Mouse (Mus musculus) midbrain, embryonic 13.5 days (tissue): Measurements from ENCODE around the gene Stard13. TPM values are rescaled to one million over a fixed set of nuclear protein-coding genes. Genes with fewer than 3 reads are reported as not detected.

Source experiments
- ATAC-seq: fragments of 200-750 bp; cut with Nextera tagmentation; 2 replicates; pipeline ENCODE4 v1.8.0; 2017; ENCODE audit warnings: mild to moderate bottlenecking, moderate TSS enrichment, moderate library complexity
- H3K27ac ChIP-seq: fragments of 300-500 bp; sonication (generic); 2 replicates; pipeline ENCODE4 v1.5.1; 2015; ENCODE audit warnings: inconsistent platforms, mild to moderate bottlenecking, moderate library complexity
- H3K27me3 ChIP-seq: fragments of 300-500 bp; sonication (generic); 2 replicates; pipeline ENCODE4 v1.6.1; 2015; ENCODE audit warnings: mild to moderate bottlenecking, inconsistent platforms
- H3K36me3 ChIP-seq: fragments of 300-500 bp; sonication (generic); 2 replicates; pipeline ENCODE4 v1.6.1; 2015; ENCODE audit warnings: mild to moderate bottlenecking, inconsistent platforms
- H3K4me1 ChIP-seq: fragments of 300-500 bp; sonication (generic); replicated peaks from 2 replicates; pipeline ENCODE4 v1.6.1; 2015; ENCODE audit warnings: inconsistent platforms
- H3K4me2 ChIP-seq: fragments of 300-500 bp; sonication (generic); replicated peaks from 2 replicates; pipeline ENCODE4 v1.6.1; 2015; ENCODE audit warnings: moderate library complexity, mild to moderate bottlenecking, inconsistent platforms
- H3K4me3 ChIP-seq: fragments of 300-500 bp; sonication (generic); replicated peaks from 2 replicates; pipeline ENCODE4 v1.5.1; 2015; ENCODE audit warnings: mild to moderate bottlenecking, inconsistent platforms
- H3K9ac ChIP-seq: fragments of 300-500 bp; sonication (generic); replicated peaks from 2 replicates; pipeline ENCODE4 v1.6.1; 2015; ENCODE audit warnings: mild to moderate bottlenecking, inconsistent platforms
- H3K9me3 ChIP-seq: fragments of 300-500 bp; sonication (generic); 2 replicates; pipeline ENCODE4 v1.6.1; 2016; ENCODE audit warnings: mild to moderate bottlenecking, inconsistent platforms
- WGBS: fragments of 180-500 bp; shearing (Covaris S2); methylation state at CpG from one replicate; pipeline ENCODE4 v1.1.7; 2015; 5-methylcytosine and 5-hydroxymethylcytosine counted together
- polyA plus RNA-seq: library from polyadenylated mRNA; unstranded; fragments of >200 nt; fragmentation: Nextera tagmentation; extraction: Ambion mirVana; gene quantifications from 2 replicates; pipeline ENCODE4 v1.2.1, GENCODE M21; 2015

Stard13 gene
- polyA plus RNA-seq, 1 experiment from 2014 or later: 3.9 TPM

DNA sequence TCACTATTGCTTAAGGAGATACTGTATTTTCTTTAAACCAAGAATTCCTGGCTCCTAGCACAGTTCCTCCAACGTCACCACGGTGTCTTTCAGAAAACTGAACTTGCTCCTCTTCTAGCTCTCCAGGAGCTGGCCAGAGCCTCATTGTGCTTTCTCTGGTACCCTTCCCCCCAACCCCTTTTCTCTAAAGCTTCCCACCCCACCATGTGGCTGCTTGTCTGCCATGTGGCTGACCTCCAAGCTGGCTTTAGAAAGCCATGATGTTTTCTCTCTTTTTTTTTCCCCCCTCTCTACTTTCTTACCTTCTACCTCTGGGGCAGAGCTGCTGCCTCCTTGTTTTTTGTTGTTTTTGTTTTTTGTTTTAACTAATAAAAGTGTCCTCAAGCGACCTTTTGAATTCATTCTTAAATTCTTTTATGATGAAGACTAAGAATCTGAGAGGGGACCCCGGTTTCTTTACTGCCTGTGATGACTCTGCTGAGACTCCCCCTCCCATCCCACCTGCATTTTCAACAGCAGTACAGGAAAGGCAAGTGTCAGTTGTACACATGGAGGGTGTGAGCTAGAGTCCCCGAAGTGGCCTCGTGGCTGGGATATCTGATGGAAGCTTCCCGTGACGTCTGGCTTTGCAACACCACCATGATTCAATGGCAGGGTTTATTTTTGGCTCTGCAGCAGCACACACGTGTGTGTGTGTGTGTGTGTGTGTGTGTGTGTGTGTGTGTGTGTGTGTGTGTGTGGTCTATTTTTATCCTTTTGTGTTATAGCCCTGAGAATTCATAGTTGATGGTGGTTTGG, 198.7 kb downstream of the Stard13 start:
- no peak for ATAC-seq
- Histone ChIP-seq H3K27ac (no peak overlapping the region), H3K4me1 (no peaks in the 10 kb centered on the region), H3K4me3 (no peak overlapping the region), H3K27me3 (no peaks in the 10 kb centered on the region), H3K9ac (no peak overlapping the region), H3K9me3 (no peaks in the 10 kb centered on the region), H3K36me3 (no peaks in the 10 kb centered on the region), H3K4me2 (no peak overlapping the region)
- 80% methylated on average over 9 of the region's 9 CpGs for WGBS

DNA sequence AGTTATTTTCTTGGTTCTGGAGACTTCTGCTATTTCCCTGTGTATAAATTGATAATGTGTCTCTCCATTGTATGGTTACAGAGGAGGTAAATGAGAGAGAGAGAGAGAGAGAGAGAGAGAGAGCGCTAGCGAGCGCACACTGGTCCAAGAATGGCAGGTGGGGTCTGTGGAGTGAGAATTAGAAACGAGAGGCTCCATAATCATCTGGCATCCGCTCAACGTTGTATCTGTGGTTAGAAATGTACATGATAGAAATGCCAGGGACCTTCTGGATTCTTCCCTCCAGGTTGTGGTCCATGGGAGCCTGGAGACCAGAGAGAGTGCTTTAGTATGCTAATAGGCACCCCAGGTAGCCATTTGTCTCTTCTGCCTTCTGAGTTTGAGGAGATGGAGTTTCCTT, 204.7 kb downstream of the Stard13 start:
- H3K4me1 ChIP-seq: peaks cover 13% of the 10 kb centered on the region
- no peak overlapping the region for H3K27ac ChIP-seq
- WGBS: 66% methylated on average over 6 of the region's 6 CpGs
- H3K27me3 ChIP-seq: no peaks in the 10 kb centered on the region
- no peak overlapping the region for H3K4me3 ChIP-seq
- H3K9ac ChIP-seq: no peak overlapping the region
- H3K4me2 ChIP-seq: no peak overlapping the region
- no peaks in the 10 kb centered on the region for H3K36me3 ChIP-seq
- ATAC-seq: no peak
- H3K9me3 ChIP-seq: no peaks in the 10 kb centered on the region

DNA sequence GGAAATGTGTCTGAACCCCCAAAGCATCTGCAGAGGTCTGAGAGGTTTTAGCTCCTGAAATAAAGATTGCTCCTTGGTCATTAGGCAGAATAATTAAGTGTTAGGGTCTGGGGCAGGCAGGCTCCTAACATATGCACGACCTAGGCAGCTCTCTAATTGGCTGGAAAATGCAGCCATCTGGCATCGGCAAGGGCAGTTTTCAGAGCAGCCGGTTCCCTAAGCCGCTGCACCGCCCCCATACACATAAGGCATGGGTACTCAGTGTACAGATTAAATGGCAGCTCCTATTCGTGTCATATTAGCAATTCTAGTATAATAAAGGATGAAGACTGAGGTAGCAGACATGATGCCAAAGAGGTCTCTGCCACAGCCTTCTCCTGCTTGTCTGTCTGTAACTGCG, 206.5 kb downstream of the Stard13 start:
- H3K4me2 ChIP-seq: no peak overlapping the region
- no peak overlapping the region for H3K4me3 ChIP-seq
- no peak overlapping the region for H3K9ac ChIP-seq
- H3K27me3 ChIP-seq: no peaks in the 10 kb centered on the region
- peak; percentile 86 for ATAC-seq
- H3K36me3 ChIP-seq: no peaks in the 10 kb centered on the region
- 0 out of 2 replicates have a peak overlapping the region, but pooled peaks have one; percentile 9 for H3K27ac ChIP-seq
- 30% methylated on average over 7 of the region's 7 CpGs for WGBS
- peaks cover 26% of the 10 kb centered on the region for H3K4me1 ChIP-seq
- no peaks in the 10 kb centered on the region for H3K9me3 ChIP-seq

DNA sequence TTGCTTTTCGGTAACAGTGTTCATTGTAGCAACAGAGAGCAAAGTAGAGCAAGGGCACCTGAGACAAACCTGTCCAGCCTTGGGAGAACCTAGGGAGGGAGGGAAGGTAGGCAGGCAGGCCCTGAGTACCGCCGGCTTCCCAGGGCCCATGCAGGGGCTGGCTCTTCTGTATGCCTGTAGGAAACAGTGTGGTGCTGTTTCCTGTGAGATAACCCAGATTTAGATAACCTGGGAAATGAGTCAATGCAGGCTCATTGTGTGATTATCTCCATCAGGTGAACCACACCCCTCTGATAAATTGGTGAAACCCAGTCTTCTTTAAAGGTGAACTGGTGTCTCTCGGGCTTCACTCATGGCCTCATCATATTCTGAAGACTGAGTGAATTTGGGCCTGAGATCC, 207.6 kb downstream of the Stard13 start:
- H3K4me3 ChIP-seq: no peak overlapping the region
- no peak overlapping the region for H3K27ac ChIP-seq
- H3K27me3 ChIP-seq: no peaks in the 10 kb centered on the region
- no peak overlapping the region for H3K9ac ChIP-seq
- H3K4me1 ChIP-seq: peaks cover 26% of the 10 kb centered on the region
- H3K36me3 ChIP-seq: no peaks in the 10 kb centered on the region
- WGBS: 93% methylated on average over 4 of the region's 4 CpGs
- H3K9me3 ChIP-seq: no peaks in the 10 kb centered on the region
- no peak for ATAC-seq
- H3K4me2 ChIP-seq: no peak overlapping the region

DNA sequence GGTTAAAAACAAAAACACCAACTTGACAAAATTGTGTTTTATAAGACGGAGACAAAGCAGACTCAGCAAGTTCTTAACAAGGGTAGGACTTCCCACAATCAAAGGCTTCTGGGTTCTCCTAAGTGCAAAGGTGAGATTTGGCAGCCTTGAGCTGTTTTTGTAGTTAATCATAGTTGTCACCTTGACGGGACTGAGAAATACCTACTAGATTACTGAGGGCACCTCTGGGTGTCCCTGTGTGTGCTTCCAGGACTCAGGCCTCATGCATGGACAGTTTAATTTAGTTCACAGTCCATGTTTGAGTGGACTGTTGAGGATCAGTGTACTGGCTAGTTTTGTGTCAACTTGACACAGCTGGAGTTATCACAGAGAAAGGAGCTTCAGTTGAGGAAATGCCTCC, 209.2 kb downstream of the Stard13 start:
- 83% methylated on average over 2 of the region's 2 CpGs for WGBS
- Histone ChIP-seq H3K4me2 (no peak overlapping the region), H3K9ac (no peak overlapping the region), H3K4me1 (peaks cover 26% of the 10 kb centered on the region), H3K9me3 (no peaks in the 10 kb centered on the region), H3K36me3 (no peaks in the 10 kb centered on the region), H3K27ac (no peak overlapping the region), H3K27me3 (no peaks in the 10 kb centered on the region), H3K4me3 (no peak overlapping the region)
- ATAC-seq: no peak

DNA sequence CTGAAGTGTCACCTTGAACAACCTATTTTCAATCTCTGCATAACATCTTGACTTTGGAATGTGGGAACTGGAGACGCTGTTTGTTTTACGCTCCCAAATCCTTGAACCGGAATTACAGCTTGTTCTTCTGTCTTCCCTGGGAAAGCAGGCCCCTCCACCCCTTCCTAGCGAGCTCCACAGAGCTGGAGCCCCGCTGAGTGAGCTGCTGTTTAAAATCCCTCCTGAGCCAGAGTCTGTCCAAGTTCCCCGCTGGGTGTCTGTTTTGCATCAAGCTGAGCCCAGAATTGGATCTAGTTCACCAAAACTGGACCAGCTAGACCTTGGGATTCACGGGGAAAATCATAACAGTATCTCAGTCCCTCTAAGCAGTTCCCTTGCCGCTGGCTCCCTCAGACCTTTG, 210.2 kb downstream of the Stard13 start:
- H3K4me2 ChIP-seq: peak overlapping the region; percentile 29
- no peaks in the 10 kb centered on the region for H3K36me3 ChIP-seq
- H3K4me1 ChIP-seq: peaks cover 26% of the 10 kb centered on the region
- no peak overlapping the region for H3K4me3 ChIP-seq
- WGBS: 7% methylated on average over 8 of the region's 8 CpGs
- no peak for ATAC-seq
- H3K9me3 ChIP-seq: no peaks in the 10 kb centered on the region
- no peaks in the 10 kb centered on the region for H3K27me3 ChIP-seq
- H3K9ac ChIP-seq: no peak overlapping the region
- no peak overlapping the region for H3K27ac ChIP-seq

DNA sequence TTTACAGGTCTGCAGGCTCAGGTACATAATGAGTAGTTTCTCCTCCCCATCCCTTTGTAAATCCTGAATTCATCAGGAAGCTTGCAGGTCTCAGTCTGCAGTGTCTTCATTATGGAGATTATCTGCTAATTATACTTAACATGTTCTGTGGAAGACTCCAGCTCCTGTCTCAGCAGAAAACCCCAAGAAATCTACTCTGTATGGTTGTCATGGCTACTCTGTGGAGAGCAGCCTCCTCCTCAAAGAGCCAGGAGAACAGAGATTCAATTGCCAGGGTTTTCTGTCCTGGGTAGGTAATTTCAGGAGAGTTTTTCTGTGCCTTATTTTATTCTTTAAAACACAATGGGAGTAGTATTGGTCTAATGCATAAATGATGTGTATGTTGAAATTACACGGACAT, 210.7 kb downstream of the Stard13 start:
- 11% methylated on average over 1 of the region's 1 CpGs for WGBS
- Histone ChIP-seq H3K27me3 (no peaks in the 10 kb centered on the region), H3K36me3 (no peaks in the 10 kb centered on the region), H3K4me1 (peaks cover 24% of the 10 kb centered on the region), H3K4me3 (no peak overlapping the region), H3K9ac (no peak overlapping the region), H3K27ac (no peak overlapping the region), H3K4me2 (0 out of 2 replicates have a peak overlapping the region, but pooled peaks have one; percentile 29), H3K9me3 (no peaks in the 10 kb centered on the region)
- no peak for ATAC-seq

DNA sequence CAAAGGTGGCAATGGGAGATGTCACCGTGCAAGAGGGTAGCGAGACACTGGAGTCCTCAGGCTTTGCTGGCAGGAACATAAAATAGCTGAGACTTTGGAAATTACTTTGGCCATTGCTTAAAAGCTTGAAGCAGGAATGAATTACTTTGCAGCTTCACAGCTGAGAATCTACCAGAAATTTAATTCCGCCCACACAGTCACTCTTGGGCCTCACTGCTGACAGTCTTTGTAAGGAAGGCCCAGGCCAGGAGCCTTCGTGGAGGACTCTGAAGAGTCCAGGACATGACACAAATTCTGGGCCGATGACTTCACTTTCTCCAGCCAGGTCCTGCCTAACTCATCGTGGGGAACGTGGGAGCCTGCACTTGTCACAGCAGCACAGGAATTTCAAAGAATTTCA, 211.6 kb downstream of the Stard13 start:
- no peaks in the 10 kb centered on the region for H3K36me3 ChIP-seq
- H3K27me3 ChIP-seq: no peaks in the 10 kb centered on the region
- WGBS: 87% methylated on average over 7 of the region's 7 CpGs
- peaks cover 15% of the 10 kb centered on the region for H3K4me1 ChIP-seq
- no peak overlapping the region for H3K27ac ChIP-seq
- no peak overlapping the region for H3K9ac ChIP-seq
- no peak overlapping the region for H3K4me2 ChIP-seq
- ATAC-seq: no peak
- no peak overlapping the region for H3K4me3 ChIP-seq
- no peaks in the 10 kb centered on the region for H3K9me3 ChIP-seq

DNA sequence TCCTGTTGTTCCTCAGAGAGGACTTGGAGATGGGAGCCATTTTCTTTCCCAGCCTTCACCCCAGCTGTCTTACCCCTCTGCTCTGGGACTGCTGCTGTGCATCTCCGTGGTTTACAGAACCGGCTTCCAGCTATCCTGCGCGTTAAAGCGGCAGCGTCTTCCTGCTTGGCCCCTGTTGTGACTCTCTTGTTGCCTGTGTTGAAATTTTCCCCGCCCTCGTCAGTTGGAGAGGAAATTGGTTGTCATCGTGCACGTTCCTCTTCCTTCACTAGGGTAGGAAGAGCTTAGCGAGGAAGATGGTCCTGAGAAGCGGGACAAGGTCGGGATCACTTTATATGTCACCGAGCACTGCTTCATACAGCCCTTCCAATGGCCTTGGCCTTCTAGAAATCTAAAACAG, 212.8 kb downstream of the Stard13 start:
- WGBS: 84% methylated on average over 14 of the region's 14 CpGs
- Histone ChIP-seq H3K36me3 (no peaks in the 10 kb centered on the region), H3K4me2 (no peak overlapping the region), H3K4me3 (no peak overlapping the region), H3K9me3 (no peaks in the 10 kb centered on the region), H3K9ac (no peak overlapping the region), H3K27me3 (no peaks in the 10 kb centered on the region), H3K27ac (no peak overlapping the region), H3K4me1 (peaks cover 13% of the 10 kb centered on the region)
- ATAC-seq: no peak

DNA sequence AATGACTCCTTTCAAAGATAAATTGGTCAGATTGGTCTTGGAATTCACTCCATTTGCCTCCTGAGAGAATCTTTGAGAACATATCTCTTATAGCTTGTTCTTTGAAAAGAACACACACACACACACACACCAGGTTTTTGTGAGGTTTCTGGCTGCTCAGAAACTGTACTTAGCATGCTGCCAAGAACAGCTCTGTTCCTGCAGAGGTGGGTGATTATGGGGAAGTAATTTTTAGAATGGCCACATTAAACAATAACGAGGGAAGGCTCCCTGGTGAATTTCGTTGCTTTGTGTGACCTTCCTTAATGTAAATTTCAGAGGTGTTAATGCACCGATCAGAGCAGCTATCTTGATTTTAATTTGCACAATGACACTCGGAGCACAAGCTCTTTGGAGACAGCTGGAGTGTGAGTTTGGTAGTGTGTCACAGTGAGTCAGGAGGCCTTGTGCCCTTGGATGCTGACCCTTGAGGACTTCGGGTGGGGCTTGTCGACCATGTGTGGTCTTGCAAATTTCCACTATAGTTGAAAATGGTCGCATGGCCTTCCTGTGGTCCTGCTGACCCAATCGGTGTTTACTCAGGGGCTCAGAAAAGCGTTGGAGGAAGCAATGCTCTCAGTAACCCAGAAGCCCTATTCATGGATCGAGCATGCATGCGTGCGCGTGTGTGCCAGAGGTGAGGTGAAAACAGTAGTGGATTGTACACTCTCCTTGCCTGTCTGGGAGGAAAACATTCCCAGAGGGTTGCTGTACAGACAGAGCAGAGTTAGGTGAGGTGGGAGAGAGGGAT, 213.4 kb downstream of the Stard13 start:
- no peak for ATAC-seq
- peaks cover 13% of the 10 kb centered on the region for H3K4me1 ChIP-seq
- no peaks in the 10 kb centered on the region for H3K36me3 ChIP-seq
- H3K27ac ChIP-seq: no peak overlapping the region
- H3K4me3 ChIP-seq: no peak overlapping the region
- H3K4me2 ChIP-seq: no peak overlapping the region
- WGBS: 78% methylated on average over 13 of the region's 13 CpGs
- no peaks in the 10 kb centered on the region for H3K9me3 ChIP-seq
- no peak overlapping the region for H3K9ac ChIP-seq
- H3K27me3 ChIP-seq: no peaks in the 10 kb centered on the region

DNA sequence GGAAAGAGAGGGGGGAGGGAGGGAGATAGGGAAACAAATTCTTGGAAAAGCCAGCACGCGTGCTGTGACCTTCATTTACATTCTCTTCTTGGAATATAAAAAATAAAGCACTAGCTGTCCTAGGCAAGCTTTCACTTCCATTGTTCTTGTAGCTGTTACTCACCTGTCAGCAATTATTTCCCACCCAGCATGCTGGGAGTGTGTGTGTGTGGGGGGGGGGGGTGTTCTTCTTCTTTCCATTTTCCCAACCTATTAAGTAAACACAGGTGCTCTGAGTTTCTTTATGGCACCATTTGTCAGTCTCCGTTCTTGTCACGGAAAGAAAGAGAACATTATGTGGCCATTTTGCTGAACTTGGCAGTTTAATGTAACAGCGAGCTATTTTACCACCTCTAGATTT, 214.7 kb downstream of the Stard13 start:
- Histone ChIP-seq H3K27me3 (no peaks in the 10 kb centered on the region), H3K27ac (no peak overlapping the region), H3K9ac (no peak overlapping the region), H3K4me2 (no peak overlapping the region), H3K4me3 (no peak overlapping the region), H3K4me1 (peaks cover 13% of the 10 kb centered on the region), H3K9me3 (no peaks in the 10 kb centered on the region), H3K36me3 (no peaks in the 10 kb centered on the region)
- ATAC-seq: no peak
- 76% methylated on average over 5 of the region's 5 CpGs for WGBS

DNA sequence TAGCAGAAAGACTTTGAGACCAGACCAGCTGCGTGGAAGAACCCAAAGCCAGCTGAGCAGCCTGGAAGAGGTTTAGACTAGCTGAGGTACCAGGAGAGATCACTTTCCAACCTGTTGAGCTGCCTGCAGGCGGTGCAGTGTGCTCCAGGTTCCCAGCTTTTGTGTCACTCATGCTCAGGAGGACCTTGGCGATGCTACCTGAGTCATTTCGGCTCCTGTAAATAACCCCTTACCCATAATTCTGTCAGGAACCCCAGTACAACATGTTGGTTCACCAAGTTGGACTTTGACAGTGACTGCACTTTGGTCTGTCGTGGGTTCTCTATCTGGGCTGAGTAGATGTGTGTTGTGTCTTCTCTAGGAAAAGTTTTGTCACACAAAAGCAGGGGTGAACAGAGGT, 215.2 kb downstream of the Stard13 start:
- H3K36me3 ChIP-seq: no peaks in the 10 kb centered on the region
- WGBS: 74% methylated on average over 5 of the region's 5 CpGs
- H3K4me1 ChIP-seq: peaks cover 9% of the 10 kb centered on the region
- no peak overlapping the region for H3K4me3 ChIP-seq
- no peak for ATAC-seq
- no peak overlapping the region for H3K27ac ChIP-seq
- H3K27me3 ChIP-seq: no peaks in the 10 kb centered on the region
- H3K9ac ChIP-seq: no peak overlapping the region
- H3K4me2 ChIP-seq: no peak overlapping the region
- no peaks in the 10 kb centered on the region for H3K9me3 ChIP-seq
